Mouse (Mus musculus): ENCODE results near the gene Foxj1.

The Foxj1 gene

DNA sequence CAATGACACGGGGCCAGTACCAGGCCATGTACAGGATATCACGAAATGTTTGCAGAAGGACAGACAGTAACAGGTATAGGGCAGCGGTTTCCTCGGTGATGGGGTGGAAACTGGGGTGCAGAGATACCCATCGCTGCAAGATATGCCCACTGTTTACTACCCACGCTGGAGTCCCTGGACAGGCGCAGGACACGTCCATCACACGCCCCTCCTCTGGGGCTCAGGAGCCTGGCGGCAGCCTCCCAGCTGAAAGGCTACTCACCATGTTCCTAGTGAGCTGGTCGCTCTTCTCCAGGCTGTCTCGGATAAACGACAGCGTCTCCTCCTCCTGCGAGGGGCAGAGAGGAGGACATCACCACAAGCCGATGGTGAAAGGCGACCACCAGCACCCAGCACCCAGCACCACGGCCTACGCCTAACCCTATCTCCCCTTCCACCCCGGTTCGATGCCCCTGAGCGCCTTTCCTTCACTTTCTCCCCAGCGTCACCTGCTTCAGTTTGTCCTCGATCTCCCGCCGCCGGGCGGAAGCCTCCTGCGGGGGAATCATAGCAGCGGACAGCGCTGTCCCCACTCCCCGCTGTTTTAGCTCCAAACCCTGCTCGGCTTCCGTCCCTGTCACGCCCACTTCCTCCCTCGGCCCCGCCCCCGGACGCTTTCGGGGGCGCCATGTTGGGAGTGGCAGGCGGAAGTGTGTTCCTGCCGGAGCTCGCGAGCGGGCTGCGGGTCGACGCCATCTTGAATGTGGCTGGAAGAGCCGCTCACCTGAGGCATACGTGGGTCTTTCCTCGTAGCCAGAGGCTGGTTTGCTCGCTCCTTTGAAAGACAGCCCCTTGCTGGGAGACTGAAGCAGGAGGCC is 28.8 kb downstream of the Foxj1 start:
- CTCF ChIA-PET, result interaction anchor here (1.1 to 1.8 kb wide), 2 partner anchors 12 to 158 kb away, joined by 3 to 4 read pairs; no protein-coding TSS in a partner anchor

DNA sequence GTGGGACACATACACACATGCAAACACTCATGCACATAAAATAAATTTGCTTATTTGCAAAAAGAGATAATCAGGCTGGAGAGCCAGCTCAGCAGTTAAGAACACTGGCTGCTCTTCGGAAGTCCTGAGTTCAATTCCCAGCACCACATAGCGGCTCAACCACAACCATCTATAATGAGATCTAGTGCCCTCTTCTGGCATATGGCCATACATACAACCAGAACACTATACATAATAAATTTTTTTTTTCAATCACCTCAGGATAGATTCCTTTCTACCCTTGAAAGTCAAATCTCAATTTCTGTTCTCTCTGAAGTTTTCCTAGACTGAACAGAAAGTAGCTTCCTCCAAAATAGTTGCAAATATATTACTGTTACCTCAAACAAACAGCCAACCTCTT is 29.8 kb downstream of the Foxj1 start:
- CTCF ChIA-PET, result interaction anchor here (1.1 to 1.8 kb wide), 2 partner anchors 11 to 46 kb away, joined by 3 to 4 read pairs; no protein-coding TSS in a partner anchor

- CTCF ChIA-PET, result interaction anchor here (0.7 kb wide), 1 partner anchor 673 kb away, joined by 4 read pairs; no protein-coding TSS in a partner anchor
Observed at GRCm38 (mm10) chr11:116298621-116299020, 36.6 kb downstream of the Foxj1 start.

DNA sequence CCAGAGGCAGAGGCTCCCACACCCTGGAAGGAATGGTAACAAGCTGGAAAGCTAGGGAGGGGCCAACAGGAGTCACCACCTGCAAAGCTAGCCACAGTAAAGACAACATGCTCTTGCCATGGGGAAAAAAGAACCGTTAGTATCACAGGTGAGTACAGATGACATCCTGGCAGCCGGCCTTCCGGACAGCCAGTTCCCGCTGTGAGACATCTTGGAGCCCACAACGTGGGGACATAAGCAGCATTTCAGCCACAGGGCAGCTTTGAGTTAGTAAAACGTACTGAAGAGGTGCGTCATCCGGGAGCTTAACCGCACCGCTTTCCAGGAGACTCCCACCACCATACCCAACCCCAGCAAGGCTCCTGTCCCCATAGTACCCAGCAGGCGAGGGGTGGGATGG is 37.0 kb downstream of the Foxj1 start:
- CTCF ChIA-PET, result interaction anchor here (0.6 to 0.7 kb wide), 2 partner anchors 89 to 674 kb away, joined by 4 read pairs; no protein-coding TSS in a partner anchor

- CTCF ChIA-PET, result no interaction called here
Observed at GRCm38 (mm10) chr11:116297017-116297416, 38.2 kb downstream of the Foxj1 start.

GRCm38 (mm10) chr11:116296191-116296734 is 38.9 kb downstream of the Foxj1 start:
- CTCF ChIA-PET, result no interaction called here

DNA sequence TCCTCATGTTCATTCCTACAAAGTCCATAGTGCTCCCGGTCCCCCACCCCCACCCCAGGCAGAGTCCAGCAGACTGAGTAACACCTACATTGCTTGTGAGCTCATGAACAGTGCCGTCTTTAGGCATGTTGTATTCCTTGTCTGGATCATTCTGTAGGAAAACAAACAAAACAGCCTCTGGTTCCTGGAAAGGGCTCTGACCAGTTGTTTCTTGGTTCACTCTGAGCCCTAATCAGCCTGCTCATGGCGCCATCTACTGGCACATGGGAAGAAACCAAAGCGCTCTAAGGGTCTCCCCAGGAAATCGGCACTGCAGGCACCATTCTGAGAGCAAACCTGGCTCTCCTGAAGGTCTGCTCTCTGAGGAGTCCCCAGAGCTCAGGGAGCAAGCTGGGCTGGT is 40.9 kb downstream of the Foxj1 start:
- CTCF ChIA-PET, result interaction anchor here (0.6 to 1.5 kb wide), 6 partner anchors 11 to 176 kb away, joined by 3 to 7 read pairs (median 3); no protein-coding TSS in a partner anchor

DNA sequence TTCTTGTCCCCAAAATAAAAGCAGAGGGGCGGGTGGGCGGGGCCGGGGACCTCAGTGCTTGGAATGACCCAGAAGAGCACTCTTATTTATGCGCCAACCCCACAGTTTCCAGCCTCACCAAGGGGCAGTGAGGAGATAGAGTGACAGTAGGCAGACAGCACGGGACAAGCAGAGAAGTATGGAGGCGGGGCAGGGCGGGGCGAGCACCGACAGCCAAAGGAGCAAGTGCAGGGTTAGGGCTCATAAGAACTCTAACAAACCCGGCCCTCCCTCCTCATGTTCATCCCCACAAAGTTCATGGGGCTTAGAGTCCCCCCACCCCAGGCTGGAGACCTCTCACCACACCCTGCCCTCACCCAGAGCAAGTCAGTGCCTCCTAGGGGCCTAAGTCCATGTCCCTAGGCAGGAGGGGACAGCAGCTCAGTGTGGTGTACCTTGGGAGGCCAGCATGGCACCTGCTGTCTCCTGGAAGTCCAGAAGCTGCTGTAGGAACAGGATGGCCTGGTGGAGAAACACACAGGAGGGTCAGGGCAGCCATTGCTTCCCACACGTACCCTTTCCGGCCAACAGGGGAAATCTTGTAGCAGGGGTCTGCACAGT is 41.6 kb downstream of the Foxj1 start:
- CTCF ChIA-PET, result interaction anchor here (0.6 to 1.5 kb wide), 3 partner anchors 10 to 25 kb away, joined by 3 to 4 read pairs (median 3); no protein-coding TSS in a partner anchor

GRCm38 (mm10) chr11:116292401-116292800 is 42.8 kb downstream of the Foxj1 start:
- CTCF ChIA-PET, result no interaction called here

DNA sequence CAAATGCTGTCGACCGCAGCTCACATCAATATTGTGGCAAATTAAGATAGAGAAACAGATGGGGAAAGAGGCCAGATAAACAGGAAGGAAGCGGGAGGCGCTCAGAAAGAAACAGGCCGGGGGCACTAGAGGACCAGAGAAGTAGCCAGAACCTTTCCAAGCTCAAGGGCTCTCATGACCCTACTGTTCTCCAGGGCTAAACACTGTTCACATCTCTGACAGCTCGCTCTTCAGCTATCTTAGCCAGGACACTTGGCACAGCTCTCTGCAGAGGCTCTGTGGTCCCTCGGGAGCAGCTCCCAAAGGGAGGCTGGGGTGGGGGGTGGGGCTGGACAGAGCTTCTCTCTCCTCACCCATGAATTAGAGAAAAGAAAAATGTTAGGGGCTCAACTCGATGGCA is 44.6 kb downstream of the Foxj1 start:
- CTCF ChIA-PET, result no interaction called here

- CTCF ChIA-PET, result no interaction called here
Observed at GRCm38 (mm10) chr11:116287351-116287750, 47.8 kb downstream of the Foxj1 start.

GRCm38 (mm10) chr11:116285770-116286191 is 49.4 kb downstream of the Foxj1 start:
- CTCF ChIA-PET, result no interaction called here

- CTCF ChIA-PET, result interaction anchor here (0.8 kb wide), 1 partner anchor 10 kb away, joined by 3 read pairs; no protein-coding TSS in a partner anchor
Observed at GRCm38 (mm10) chr11:116283982-116284381, 51.2 kb downstream of the Foxj1 start.

DNA sequence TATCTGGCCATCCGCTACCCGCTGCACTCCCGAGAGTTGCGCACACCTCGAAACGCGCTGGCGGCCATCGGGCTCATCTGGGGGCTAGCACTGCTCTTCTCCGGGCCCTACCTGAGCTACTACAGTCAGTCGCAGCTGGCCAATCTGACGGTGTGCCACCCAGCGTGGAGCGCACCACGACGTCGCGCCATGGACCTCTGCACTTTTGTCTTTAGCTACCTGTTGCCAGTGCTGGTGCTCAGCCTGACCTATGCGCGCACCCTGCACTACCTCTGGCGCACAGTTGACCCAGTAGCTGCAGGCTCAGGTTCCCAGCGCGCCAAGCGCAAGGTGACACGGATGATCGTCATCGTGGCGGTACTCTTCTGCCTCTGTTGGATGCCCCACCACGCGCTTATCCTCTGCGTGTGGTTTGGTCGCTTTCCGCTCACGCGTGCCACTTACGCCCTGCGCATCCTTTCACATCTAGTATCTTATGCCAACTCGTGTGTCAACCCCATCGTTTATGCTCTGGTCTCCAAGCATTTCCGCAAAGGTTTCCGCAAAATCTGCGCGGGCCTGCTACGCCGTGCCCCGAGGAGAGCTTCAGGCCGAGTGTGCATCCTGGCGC is 52.2 kb downstream of the Foxj1 start:
- CTCF ChIA-PET, result interaction anchor here (0.6 to 0.8 kb wide), 2 partner anchors 11 kb away, joined by 3 read pairs; no protein-coding TSS in a partner anchor

DNA sequence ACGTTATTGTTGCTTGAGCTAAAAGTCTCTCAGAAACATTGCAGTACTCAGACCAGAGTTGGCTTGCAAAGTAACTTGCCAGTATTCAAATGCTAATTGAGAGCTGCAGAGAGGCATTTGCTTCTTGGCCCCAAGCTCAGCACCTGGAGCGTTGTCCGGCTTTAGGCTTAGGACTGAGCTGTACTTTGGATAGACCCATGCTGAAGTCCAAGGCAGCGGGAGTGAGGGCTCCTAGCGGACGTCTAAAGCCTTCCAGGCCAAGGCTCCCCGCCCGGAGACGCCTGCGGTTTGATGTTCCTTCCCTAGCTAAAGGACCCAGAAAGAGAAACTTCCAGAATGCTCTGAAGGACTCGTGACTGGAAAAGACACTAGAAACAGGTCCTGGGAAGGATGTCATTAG is 53.1 kb downstream of the Foxj1 start:
- CTCF ChIA-PET, result no interaction called here

GRCm38 (mm10) chr11:116281671-116282070 is 53.5 kb downstream of the Foxj1 start:
- CTCF ChIA-PET, result no interaction called here

- CTCF ChIA-PET, result no interaction called here
Observed at GRCm38 (mm10) chr11:116280751-116281663, 54.2 kb downstream of the Foxj1 start, which contains the start of gene Galr2. Galr2 (plus strand) TSS chr11:116280939.

Measured in spleen, embryonic (tissue).